Mouse (Mus musculus): ENCODE results near the gene Msantd2.

The Msantd2 gene

GRCm38 (mm10) chr9:37504348-37504747, 15.2 kb downstream of the Msantd2 start:
- peak; percentile 78 for DNase-seq (ENCODE audit: low read depth, low spot score)

GRCm38 (mm10) chr9:37506023-37506422, 16.9 kb downstream of the Msantd2 start:
- DNase-seq (ENCODE audit: low read depth, low spot score), result no peak

GRCm38 (mm10) chr9:37512097-37512496, 23.0 kb downstream of the Msantd2 start:
- peak; percentile 67 for DNase-seq (ENCODE audit: low read depth, low spot score)

GRCm38 (mm10) chr9:37514456-37514855, 25.3 kb downstream of the Msantd2 start:
- DNase-seq (ENCODE audit: low read depth, low spot score), result no peak

GRCm38 (mm10) chr9:37517467-37517866, 28.3 kb downstream of the Msantd2 start:
- no peak for DNase-seq (ENCODE audit: low read depth, low spot score)

GRCm38 (mm10) chr9:37518991-37519390, 29.9 kb downstream of the Msantd2 start:
- no peak for DNase-seq (ENCODE audit: low read depth, low spot score)

- DNase-seq (ENCODE audit: low read depth, low spot score), result no peak
These were observed 30.9 kb downstream of the Msantd2 start for GRCm38 (mm10) chr9:37519995-37520394.

GRCm38 (mm10) chr9:37525461-37525860, 36.3 kb downstream of the Msantd2 start:
- no peak for DNase-seq (ENCODE audit: low read depth, low spot score)

GRCm38 (mm10) chr9:37526443-37527395, 37.6 kb downstream of the Msantd2 start:
- peak; percentile 39 for DNase-seq (ENCODE audit: low read depth, low spot score)

- DNase-seq (ENCODE audit: low read depth, low spot score), result peak; percentile 45
These were observed 38.5 kb downstream of the Msantd2 start, which contains the start of gene Esam for GRCm38 (mm10) chr9:37527396-37528224. Gene Esam, plus strand, starts transcription at chr9:37528078.

- DNase-seq (ENCODE audit: low read depth, low spot score), result no peak
These were observed 39.3 kb downstream of the Msantd2 start for GRCm38 (mm10) chr9:37528225-37528970.

- DNase-seq (ENCODE audit: low read depth, low spot score), result peak; percentile 72
These were observed 41.1 kb downstream of the Msantd2 start for GRCm38 (mm10) chr9:37530031-37530887.

GRCm38 (mm10) chr9:37530888-37531705, 42.0 kb downstream of the Msantd2 start:
- peak; percentile 84 for DNase-seq (ENCODE audit: low read depth, low spot score)

GRCm38 (mm10) chr9:37536851-37537250, 47.7 kb downstream of the Msantd2 start:
- no peak for DNase-seq (ENCODE audit: low read depth, low spot score)

- DNase-seq (ENCODE audit: low read depth, low spot score), result no peak
These were observed 48.6 kb downstream of the Msantd2 start for GRCm38 (mm10) chr9:37537658-37538250.

GRCm38 (mm10) chr9:37539170-37540025, 50.3 kb downstream of the Msantd2 start, which contains the start of gene Vsig2:
Gene Vsig2, plus strand, starts transcription at chr9:37539255.
- DNase-seq (ENCODE audit: low read depth, low spot score), result peak; percentile 50

- no peak for DNase-seq (ENCODE audit: low read depth, low spot score)
These were observed 51.1 kb downstream of the Msantd2 start for GRCm38 (mm10) chr9:37540226-37540625.
